Mouse (Mus musculus) liver, embryonic 11.5 days (tissue): Measurements from ENCODE around the gene Retn. TPM values are rescaled to one million over a fixed set of nuclear protein-coding genes. Genes with fewer than 3 reads are reported as not detected.

Experiments
- polyA plus RNA-seq: library from polyadenylated mRNA; unstranded; fragments of >200 nt; fragmentation: Nextera tagmentation; extraction: Ambion mirVana; gene quantifications from 2 replicates; pipeline ENCODE4 v1.2.1, GENCODE M21; 2014

The Retn gene
- polyA plus RNA-seq, 1 experiment from 2014 or later = 0.40 TPM

Other genes starting within 250 kb of the Retn start
- gene Pex11g, start 188.1 kb upstream of the Retn start, polyA plus RNA-seq = 3.4 and 4.3 TPM in 2 replicates
- not detected in 2 replicates for gene Tex45, start 184.9 kb upstream of the Retn start, polyA plus RNA-seq
- 8.7 and 8.9 TPM in 2 replicates for gene Zfp358, start 162.6 kb upstream of the Retn start, polyA plus RNA-seq
- gene Mcoln1, start 155.3 kb upstream of the Retn start, polyA plus RNA-seq = 36.2 and 39.8 TPM in 2 replicates
- 17.8 and 22.9 TPM in 2 replicates for gene Pnpla6, start 140.4 kb upstream of the Retn start, polyA plus RNA-seq
- 3.0 and 4.9 TPM in 2 replicates for gene C330021F23Rik, start 87.8 kb upstream of the Retn start, polyA plus RNA-seq
- gene Camsap3, start 68.5 kb upstream of the Retn start, polyA plus RNA-seq = 3.5 and 3.9 TPM in 2 replicates
- 60.5 and 66.8 TPM in 2 replicates for gene Xab2, start 34.5 kb upstream of the Retn start, polyA plus RNA-seq
- 102 and 111 TPM in 2 replicates for gene Pet100, start 34.2 kb upstream of the Retn start, polyA plus RNA-seq
- 0.40 TPM in 1 of 2 replicates, not detected in the other for gene Pcp2, start 30.2 kb upstream of the Retn start, polyA plus RNA-seq
- gene Stxbp2, start 24.8 kb upstream of the Retn start, polyA plus RNA-seq = 97.5 and 105 TPM in 2 replicates
- gene Mcemp1, start 10.0 kb downstream of the Retn start, polyA plus RNA-seq = 0.52 and 1.0 TPM in 2 replicates
- gene Fcor, start 16.6 kb downstream of the Retn start, polyA plus RNA-seq = 7.3 and 11.4 TPM in 2 replicates
- gene Trappc5, start 20.5 kb downstream of the Retn start, polyA plus RNA-seq = 29.5 and 31.6 TPM in 2 replicates
- gene Fcer2a, start 38.4 kb downstream of the Retn start, polyA plus RNA-seq = 0.10 TPM in 1 of 2 replicates, not detected in the other
- gene Clec4g, start 64.9 kb downstream of the Retn start, polyA plus RNA-seq = 0.92 and 1.8 TPM in 2 replicates
- gene Cd209a, start 93.2 kb downstream of the Retn start, polyA plus RNA-seq = 0.23 TPM in 1 of 2 replicates, not detected in the other
- gene Cd209e, start 198.5 kb downstream of the Retn start, polyA plus RNA-seq = not detected in 2 replicates
- gene Cd209d, start 222.8 kb downstream of the Retn start, polyA plus RNA-seq = not detected in 2 replicates